Mouse (Mus musculus): ENCODE measurements around the gene Tmub2. TPM values are rescaled to one million over a fixed set of nuclear protein-coding genes. Genes with fewer than 3 reads are reported as not detected.

Gene Tmub2
- polyA plus RNA-seq, 1 experiment, result 74.1 TPM

DNA sequence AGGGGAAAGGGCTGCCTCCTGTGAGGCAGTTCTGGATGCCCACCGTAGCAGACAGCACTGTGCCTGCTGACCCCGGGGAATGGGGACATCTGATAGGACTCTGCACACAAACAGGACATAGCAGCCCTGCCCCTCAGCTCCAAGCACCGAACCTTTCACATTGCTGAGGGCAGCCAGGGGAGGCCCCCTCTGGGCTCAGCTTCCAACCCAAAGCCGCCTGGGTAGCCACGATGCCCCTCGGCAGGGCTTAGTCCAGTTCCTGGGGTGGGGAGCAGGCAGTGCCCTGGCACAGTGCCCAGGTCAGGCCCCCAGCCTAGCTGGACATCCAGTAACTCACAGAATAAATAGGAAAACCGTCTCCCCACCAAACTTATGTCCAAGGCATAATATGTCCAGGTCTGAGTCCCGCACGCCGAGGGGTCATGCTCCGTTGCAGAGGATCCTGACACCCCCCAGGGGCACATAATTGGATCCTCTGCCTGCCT is 6.4 kb downstream of the Tmub2 start:
- WGBS, result 98% methylated on average over 11 of the region's 11 CpGs
- H3K4me3 ChIP-seq (ENCODE audit: control insufficient read depth, insufficient read depth, low read length), result no peak overlapping the region
- TF ChIP-seq CTCF (IDR thresholded peaks at IDR 0.05; ENCODE audit: borderline replicate concordance, control insufficient read depth, extremely low read depth, insufficient read depth, low read length, poor library complexity), result no peak
- H3K36me3 ChIP-seq (ENCODE audit: control insufficient read depth, insufficient read depth, low read length), result peaks cover 24% of the 10 kb centered on the region
- peaks cover 11% of the 10 kb centered on the region for H3K4me1 ChIP-seq (replicated peaks; ENCODE audit: control insufficient read depth, insufficient read depth, low read length)
- no peak overlapping the region for H3K27ac ChIP-seq (ENCODE audit: control insufficient read depth, insufficient read depth, low read length)
- DNase-seq, result no peak
- H3K27me3 ChIP-seq (ENCODE audit: control insufficient read depth, insufficient read depth, low read length), result no peaks in the 10 kb centered on the region

DNA sequence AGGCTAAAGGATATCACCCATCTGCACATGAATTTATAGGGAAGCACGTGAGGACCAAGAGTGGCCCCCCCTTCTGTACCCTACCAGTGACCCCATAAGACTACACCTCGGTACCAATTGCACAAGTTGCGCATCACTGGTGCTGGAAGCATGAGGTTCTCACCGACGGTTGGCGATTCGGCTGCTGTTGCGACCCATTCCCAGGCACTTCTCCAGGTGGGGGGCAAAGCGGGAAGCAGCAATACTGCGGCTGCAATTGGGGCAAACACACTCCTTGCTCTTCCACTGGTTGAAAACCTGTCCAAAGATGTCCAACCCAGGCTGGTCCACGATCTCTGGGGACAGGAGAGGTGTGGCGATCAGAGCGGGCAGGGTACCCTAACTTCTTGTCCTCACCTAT is 9.2 kb downstream of the Tmub2 start:
- H3K4me1 ChIP-seq (replicated peaks; ENCODE audit: control insufficient read depth, insufficient read depth, low read length), result peaks cover 14% of the 10 kb centered on the region
- 98% methylated on average over 13 of the region's 13 CpGs for WGBS

DNA sequence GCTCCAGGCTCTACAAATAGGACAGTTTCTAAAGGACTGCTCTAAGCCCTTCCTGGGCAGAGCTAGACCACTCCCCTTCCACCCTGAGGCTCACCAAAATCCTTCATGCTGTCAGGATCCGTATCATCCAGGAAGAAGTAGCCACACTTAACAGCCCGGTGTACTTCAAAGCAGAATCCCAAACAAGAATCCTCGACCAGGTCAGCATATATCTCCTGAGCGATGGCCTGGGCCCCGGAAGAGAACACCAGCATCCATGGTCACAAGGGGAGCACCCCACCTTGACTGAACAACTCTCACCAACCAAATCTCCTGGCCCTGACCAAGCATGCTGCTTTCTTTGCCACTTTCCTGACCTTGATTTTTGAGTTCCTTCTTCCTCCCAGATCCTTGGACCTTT is 9.7 kb downstream of the Tmub2 start:
- Histone ChIP-seq H3K36me3 (ENCODE audit: control insufficient read depth, insufficient read depth, low read length) (peaks cover 24% of the 10 kb centered on the region), H3K27ac (ENCODE audit: control insufficient read depth, insufficient read depth, low read length) (no peak overlapping the region), H3K4me1 (replicated peaks; ENCODE audit: control insufficient read depth, insufficient read depth, low read length) (peaks cover 14% of the 10 kb centered on the region), H3K27me3 (ENCODE audit: control insufficient read depth, insufficient read depth, low read length) (no peaks in the 10 kb centered on the region), H3K4me3 (ENCODE audit: control insufficient read depth, insufficient read depth, low read length) (no peak overlapping the region)
- 91% methylated on average over 5 of the region's 5 CpGs for WGBS
- no peak for DNase-seq
- no peak for TF ChIP-seq CTCF (IDR thresholded peaks at IDR 0.05; ENCODE audit: borderline replicate concordance, control insufficient read depth, extremely low read depth, insufficient read depth, low read length, poor library complexity)
- no peak for TF ChIP-seq POLR2A (IDR thresholded peaks at IDR 0.05; ENCODE audit: control insufficient read depth, extremely low read depth, insufficient read depth, low read length, poor library complexity)

More for the DNA sequence above, 9.2 kb downstream of the Tmub2 start:
- peaks cover 24% of the 10 kb centered on the region for H3K36me3 ChIP-seq (ENCODE audit: control insufficient read depth, insufficient read depth, low read length)
- no peak for TF ChIP-seq CTCF (IDR thresholded peaks at IDR 0.05; ENCODE audit: borderline replicate concordance, control insufficient read depth, extremely low read depth, insufficient read depth, low read length, poor library complexity)
- no peak for TF ChIP-seq POLR2A (IDR thresholded peaks at IDR 0.05; ENCODE audit: control insufficient read depth, extremely low read depth, insufficient read depth, low read length, poor library complexity)
- H3K4me3 ChIP-seq (ENCODE audit: control insufficient read depth, insufficient read depth, low read length), result no peak overlapping the region
- DNase-seq, result no peak
- no peaks in the 10 kb centered on the region for H3K27me3 ChIP-seq (ENCODE audit: control insufficient read depth, insufficient read depth, low read length)
- H3K27ac ChIP-seq (ENCODE audit: control insufficient read depth, insufficient read depth, low read length), result no peak overlapping the region

DNA sequence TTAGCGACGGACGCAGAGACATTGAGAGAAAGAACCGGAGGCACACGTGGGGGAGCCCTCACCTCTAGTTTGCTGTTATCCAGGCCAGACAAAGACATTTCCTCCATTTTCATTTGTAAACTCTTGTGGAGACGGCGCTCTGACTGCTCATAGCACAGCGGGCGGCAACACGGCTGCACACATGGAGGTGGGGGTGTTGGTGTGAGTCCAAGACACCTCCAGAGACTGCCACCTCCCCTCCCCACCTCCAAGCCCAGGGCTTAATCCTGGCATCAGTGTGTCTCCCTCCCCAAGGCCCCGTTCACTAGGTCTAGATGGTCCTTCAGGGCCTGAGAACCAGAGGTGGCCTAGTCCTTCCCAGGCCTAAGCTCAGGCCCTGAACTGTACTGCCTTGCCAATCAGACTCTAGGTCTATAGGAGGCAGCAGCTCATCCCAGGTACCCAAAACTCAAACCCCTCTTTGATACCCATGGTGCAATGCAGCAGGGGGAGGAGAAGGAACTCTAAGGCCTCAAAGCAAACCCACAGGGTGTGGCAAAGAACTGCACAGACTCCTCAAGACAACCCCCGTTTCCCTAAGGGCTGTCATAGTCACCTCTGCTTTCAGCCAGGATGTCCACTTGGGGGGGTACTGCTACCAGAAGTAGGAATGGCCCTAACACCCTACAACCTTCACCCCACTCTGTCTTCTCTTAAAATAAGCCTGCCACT is 10.3 kb downstream of the Tmub2 start:
- WGBS, result 81% methylated on average over 12 of the region's 12 CpGs
- peak; percentile 79 for DNase-seq

DNA sequence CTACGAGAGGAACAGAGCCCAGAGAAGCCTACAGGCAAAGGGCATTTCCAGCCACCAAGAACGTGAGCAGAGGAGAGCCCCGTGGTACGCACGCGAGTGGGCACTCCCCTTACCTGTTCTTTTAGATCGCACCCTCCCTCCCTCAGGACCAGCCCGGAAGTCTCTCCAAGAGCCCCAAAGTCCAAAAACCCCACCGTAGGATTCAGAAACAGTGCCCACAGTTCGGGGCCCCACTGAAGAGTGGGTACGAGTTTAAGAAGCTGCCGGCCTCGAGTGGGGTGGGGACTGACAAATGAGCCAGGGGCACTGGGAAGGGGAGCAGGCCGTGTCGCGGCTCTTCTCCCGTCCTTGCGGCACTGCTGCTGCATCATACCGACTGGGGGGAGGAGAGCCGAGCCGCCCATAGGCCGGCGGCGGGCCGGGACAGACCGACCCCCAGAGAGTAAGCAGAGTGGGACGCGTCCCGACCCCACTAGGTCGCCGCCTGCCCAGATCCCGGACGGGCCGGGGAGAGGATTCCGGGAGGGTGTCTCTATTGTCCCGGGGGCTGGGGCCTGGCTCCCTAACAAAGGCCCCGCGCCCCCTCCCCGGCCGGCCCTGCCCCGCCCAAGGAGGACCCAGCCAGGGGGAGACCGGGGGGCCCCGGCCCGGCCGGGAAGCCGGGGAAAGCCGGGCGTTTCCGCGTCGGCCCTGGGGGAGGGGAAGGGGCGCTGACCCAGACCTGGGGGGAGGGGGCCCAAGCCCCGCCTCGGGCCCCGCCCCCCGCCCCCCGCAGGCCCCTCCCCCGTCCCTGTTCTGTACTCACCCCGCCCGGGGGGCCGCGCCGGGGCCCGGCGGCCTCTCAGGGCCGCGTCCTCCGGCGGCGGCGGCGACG is 11.1 kb downstream of the Tmub2 start:
- under 1% methylated on average over 58 of the region's 73 CpGs for WGBS
- peak; percentile 72 for DNase-seq

More for the DNA sequence above, 10.3 kb downstream of the Tmub2 start:
- no peaks in the 10 kb centered on the region for H3K27me3 ChIP-seq (ENCODE audit: control insufficient read depth, insufficient read depth, low read length)
- H3K4me3 ChIP-seq (ENCODE audit: control insufficient read depth, insufficient read depth, low read length), result peak overlapping the region; percentile 85
- peaks cover 17% of the 10 kb centered on the region for H3K4me1 ChIP-seq (replicated peaks; ENCODE audit: control insufficient read depth, insufficient read depth, low read length)
- peaks cover 24% of the 10 kb centered on the region for H3K36me3 ChIP-seq (ENCODE audit: control insufficient read depth, insufficient read depth, low read length)
- peak overlapping the region; percentile 92 for H3K27ac ChIP-seq (ENCODE audit: control insufficient read depth, insufficient read depth, low read length)
- TF ChIP-seq POLR2A (IDR thresholded peaks at IDR 0.05; ENCODE audit: control insufficient read depth, extremely low read depth, insufficient read depth, low read length, poor library complexity) (0 out of 2 replicates have a peak, but pooled peaks have one; percentile 17), CTCF (IDR thresholded peaks at IDR 0.05; ENCODE audit: borderline replicate concordance, control insufficient read depth, extremely low read depth, insufficient read depth, low read length, poor library complexity) (no peak)

More for the DNA sequence above, 11.1 kb downstream of the Tmub2 start:
- no peaks in the 10 kb centered on the region for H3K27me3 ChIP-seq (ENCODE audit: control insufficient read depth, insufficient read depth, low read length)
- H3K4me3 ChIP-seq (ENCODE audit: control insufficient read depth, insufficient read depth, low read length), result peak overlapping the region; percentile 85
- TF ChIP-seq POLR2A (IDR thresholded peaks at IDR 0.05; ENCODE audit: control insufficient read depth, extremely low read depth, insufficient read depth, low read length, poor library complexity) (0 out of 2 replicates have a peak, but pooled peaks have one; percentile 17), CTCF (IDR thresholded peaks at IDR 0.05; ENCODE audit: borderline replicate concordance, control insufficient read depth, extremely low read depth, insufficient read depth, low read length, poor library complexity) (no peak)
- peaks cover 17% of the 10 kb centered on the region for H3K4me1 ChIP-seq (replicated peaks; ENCODE audit: control insufficient read depth, insufficient read depth, low read length)
- peak overlapping the region; percentile 92 for H3K27ac ChIP-seq (ENCODE audit: control insufficient read depth, insufficient read depth, low read length)
- H3K36me3 ChIP-seq (ENCODE audit: control insufficient read depth, insufficient read depth, low read length), result peaks cover 21% of the 10 kb centered on the region
